Mouse (Mus musculus) bone marrow, adult 2 months (tissue): Measurements from ENCODE around the gene Larp1b. TPM values are rescaled to one million over a fixed set of nuclear protein-coding genes. Genes with fewer than 3 reads are reported as not detected.

ENCODE experiments used
- H3K27ac ChIP-seq: fragments of 200-500 bp; 2 replicates; pipeline ENCODE4 v1.5.1; 2012; ENCODE audit warnings: low read depth, mild to moderate bottlenecking, control low read depth, inconsistent platforms, low read length; ENCODE audit not compliant: control insufficient read depth, poor library complexity, insufficient read depth
- H3K4me1 ChIP-seq: fragments of 200-500 bp; 2 replicates; pipeline ENCODE4 v1.6.1; 2011; ENCODE audit warnings: low read length; ENCODE audit not compliant: control insufficient read depth, insufficient read depth
- H3K4me3 ChIP-seq: fragments of 200-500 bp; replicated peaks from 2 replicates; pipeline ENCODE3; 2011; ENCODE audit warnings: mild to moderate bottlenecking, low read depth, low read length, control low read depth; ENCODE audit not compliant: control insufficient read depth
- CTCF ChIP-seq: fragments of 200-500 bp; IDR thresholded peaks from 2 replicates; pipeline ENCODE4 v1.5.1; 2011; ENCODE audit warnings: low read length, control low read depth; ENCODE audit not compliant: control insufficient read depth, insufficient read depth
- POLR2A ChIP-seq: fragments of 200-500 bp; IDR thresholded peaks from 2 replicates; pipeline ENCODE4 v1.6.1; 2011; ENCODE audit warnings: low read depth, mild to moderate bottlenecking, control low read depth, low read length, borderline replicate concordance; ENCODE audit not compliant: control insufficient read depth
- WGBS: fragments of 180-500 bp; shearing (Covaris S2); methylation state at CpG from one replicate; pipeline ENCODE4 v1.1.7; 2018; 5-methylcytosine and 5-hydroxymethylcytosine counted together
- polyA plus RNA-seq: library from polyadenylated mRNA; stranded (reverse); fragments of >200 nt; gene quantifications from 2 replicates; pipeline ENCODE4 v1.2.4, GENCODE M21; 2011; ENCODE audit warnings: low replicate concordance; ENCODE audit not compliant: missing spikeins, insufficient read depth, insufficient read length

The Larp1b gene
- polyA plus RNA-seq, 1 experiment, result 28.6 TPM

DNA sequence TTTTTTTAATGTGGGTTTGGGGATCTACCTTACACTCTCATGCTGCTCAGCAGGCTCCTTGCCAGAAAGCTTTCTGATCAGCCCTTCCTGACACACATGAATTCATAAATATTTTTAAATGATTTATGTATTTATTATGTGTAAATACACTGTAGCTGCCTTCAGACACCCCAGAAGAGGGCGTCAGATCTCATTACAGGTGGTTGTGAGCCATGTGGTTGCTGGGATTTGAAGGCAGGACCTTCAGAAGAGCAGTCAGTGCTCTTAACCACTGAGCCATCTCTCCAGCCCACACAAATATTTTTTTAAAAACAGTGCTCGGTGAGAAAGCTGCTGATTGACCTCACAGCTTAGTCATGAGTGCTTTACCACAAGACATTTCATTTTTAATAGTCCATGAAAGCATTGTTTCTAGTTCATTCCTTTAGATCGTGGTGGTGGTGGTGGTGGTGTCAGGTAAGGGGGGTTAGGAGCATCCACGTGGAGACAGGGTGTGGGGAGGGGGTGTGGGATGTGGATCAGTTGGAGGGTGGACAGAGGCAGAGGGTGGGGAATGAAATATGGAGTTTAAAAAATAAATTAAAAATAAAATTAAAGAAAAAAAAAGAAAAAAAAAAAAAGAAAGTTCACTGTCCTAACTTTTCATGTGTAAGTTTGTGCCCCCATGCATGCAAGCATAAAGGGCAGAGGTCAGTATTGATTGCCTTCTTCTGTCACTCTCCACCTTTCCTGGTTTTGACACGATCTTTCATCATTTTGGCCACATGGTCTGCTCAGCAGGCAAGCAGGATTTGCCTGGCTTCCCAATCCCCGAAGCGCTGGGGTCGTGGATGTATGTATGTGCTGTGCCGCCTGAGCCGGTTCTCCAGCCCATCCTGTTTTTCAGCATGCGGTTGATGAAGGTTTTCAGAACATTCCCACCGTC lies 81.9 kb downstream of the Larp1b start:
- TF ChIP-seq CTCF, result no peak
- no peak for TF ChIP-seq POLR2A
- H3K4me3 ChIP-seq, result no peak overlapping the region
- H3K4me1 ChIP-seq, result no peaks in the 10 kb centered on the region
- no peak overlapping the region for H3K27ac ChIP-seq
- WGBS, result 77% methylated on average over 12 of the region's 12 CpGs

GRCm38 (mm10) chr3:41038297-41038916 lies 88.8 kb downstream of the Larp1b start:
- H3K27ac ChIP-seq, result no peak overlapping the region
- no peak overlapping the region for H3K4me3 ChIP-seq
- H3K4me1 ChIP-seq, result no peaks in the 10 kb centered on the region
- TF ChIP-seq CTCF (no peak), POLR2A (no peak)
- WGBS, result 78% methylated on average over 5 of the region's 5 CpGs

GRCm38 (mm10) chr3:41041241-41041640 lies 91.6 kb downstream of the Larp1b start:
- TF ChIP-seq CTCF (no peak), POLR2A (no peak)
- 79% methylated on average over 5 of the region's 5 CpGs for WGBS
- Histone ChIP-seq H3K27ac (no peak overlapping the region), H3K4me3 (no peak overlapping the region), H3K4me1 (no peaks in the 10 kb centered on the region)

GRCm38 (mm10) chr3:41042195-41042938 lies 92.7 kb downstream of the Larp1b start:
- TF ChIP-seq CTCF (no peak), POLR2A (no peak)
- H3K27ac ChIP-seq, result no peak overlapping the region
- no peaks in the 10 kb centered on the region for H3K4me1 ChIP-seq
- 70% methylated on average over 4 of the region's 4 CpGs for WGBS
- no peak overlapping the region for H3K4me3 ChIP-seq

GRCm38 (mm10) chr3:41043756-41044354 lies 94.2 kb downstream of the Larp1b start:
- H3K4me3 ChIP-seq, result no peak overlapping the region
- WGBS, result 63% methylated on average over 11 of the region's 11 CpGs
- no peaks in the 10 kb centered on the region for H3K4me1 ChIP-seq
- H3K27ac ChIP-seq, result no peak overlapping the region
- no peak for TF ChIP-seq CTCF
- no peak for TF ChIP-seq POLR2A

- 79% methylated on average over 6 of the region's 6 CpGs for WGBS
- TF ChIP-seq POLR2A, result no peak
- TF ChIP-seq CTCF, result no peak
- H3K27ac ChIP-seq, result no peak overlapping the region
Observed at GRCm38 (mm10) chr3:41047838-41048237, 98.2 kb downstream of the Larp1b start.

DNA sequence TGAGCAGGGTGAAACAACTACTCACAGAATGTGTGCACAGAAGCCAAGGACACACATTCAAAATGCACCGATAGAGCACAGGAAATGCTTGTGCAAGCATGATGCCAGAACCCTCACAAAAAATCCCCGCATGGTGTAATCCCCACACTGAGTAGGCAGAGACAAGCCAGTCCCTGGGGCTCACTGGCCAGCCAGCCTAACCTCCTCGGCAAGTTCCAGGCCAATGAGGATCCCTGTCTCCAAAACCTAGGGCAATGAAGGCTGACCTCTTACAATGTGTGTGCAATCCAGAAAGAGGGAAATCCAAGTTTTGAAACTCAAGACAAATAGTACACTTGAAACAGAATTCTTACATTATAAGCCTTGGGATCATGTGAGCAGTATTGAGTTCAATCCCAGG lies 103.7 kb downstream of the Larp1b start:
- WGBS, result 37% methylated on average over 3 of the region's 3 CpGs

More at GRCm38 (mm10) chr3:41047838-41048237, 98.2 kb downstream of the Larp1b start:
- Histone ChIP-seq H3K4me1 (no peaks in the 10 kb centered on the region), H3K4me3 (no peak overlapping the region)

DNA sequence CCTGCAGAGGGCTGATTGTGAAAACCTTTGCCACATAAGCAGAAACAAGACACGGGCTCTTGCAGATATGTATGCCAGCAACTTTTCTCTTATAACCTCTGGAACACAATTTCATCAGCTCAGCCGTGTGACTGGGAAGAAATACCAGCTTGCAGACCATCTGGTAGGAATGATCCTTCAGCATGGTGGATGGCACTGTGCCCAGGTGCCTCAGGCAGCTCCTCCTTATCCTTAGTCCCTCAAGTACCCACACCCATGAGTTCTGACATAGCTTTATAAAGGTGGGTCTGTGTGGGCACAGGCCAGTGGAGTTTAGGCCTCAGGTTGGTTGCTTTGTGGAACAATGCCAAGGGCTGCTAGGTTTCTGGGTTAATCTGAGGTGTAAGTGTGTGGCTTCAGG lies 108.8 kb downstream of the Larp1b start:
- WGBS, result 55% methylated on average over 2 of the region's 2 CpGs
- TF ChIP-seq CTCF, result no peak
- no peak for TF ChIP-seq POLR2A

More for the DNA sequence above, 103.7 kb downstream of the Larp1b start:
- Histone ChIP-seq H3K4me1 (no peaks in the 10 kb centered on the region), H3K27ac (no peak overlapping the region), H3K4me3 (no peak overlapping the region)
- TF ChIP-seq CTCF (no peak), POLR2A (no peak)

More for the DNA sequence above, 108.8 kb downstream of the Larp1b start:
- Histone ChIP-seq H3K4me1 (no peaks in the 10 kb centered on the region), H3K4me3 (no peak overlapping the region), H3K27ac (no peak overlapping the region)
